In genomic region chr8:122442781-122443180, GRCm38 (mm10) we compare ENCODE assay signal across 8 mouse cellular contexts. TPM values are rescaled to one million over a fixed set of nuclear protein-coding genes. Genes with fewer than 3 reads are reported as not detected.
DNase-seq lines count a peak whose midpoint lies in the region; ATAC-seq and TF ChIP-seq lines count a peak whose summit lies in the region.

No protein-coding gene starts in this region.

- H3K9ac ChIP-seq in lung, embryonic 14.5 days, result peak overlapping the region; percentile 67
- H3K9ac ChIP-seq in embryonic facial prominence, embryonic 11.5 days (replicated peaks; ENCODE audit: low read length), result peak overlapping the region; percentile 59
- H3K9ac ChIP-seq in intestine, embryonic 15.5 days, result peak overlapping the region; percentile 66
- peak overlapping the region; percentile 84 for H3K9ac ChIP-seq in neural tube, embryonic 13.5 days

- peak overlapping the region; percentile 63; the same call in 1 of the 2 replicates for H3K27ac ChIP-seq in lung, embryonic 14.5 days (ENCODE audit: low read depth)
- H3K27ac ChIP-seq in embryonic facial prominence, embryonic 11.5 days (replicated peaks; ENCODE audit: low read depth, low read length), result peak overlapping the region; percentile 61; the same call in 1 of the 2 replicates
- H3K27ac ChIP-seq in intestine, embryonic 15.5 days, result peak overlapping the region; percentile 78
- peak overlapping the region; percentile 88 for H3K27ac ChIP-seq in neural tube, embryonic 13.5 days (replicated peaks)

- peak; percentile 3; the same call in 1 of the 2 replicates for ATAC-seq in lung, embryonic 14.5 days (ENCODE audit: insufficient read depth)
- ATAC-seq in embryonic facial prominence, embryonic 11.5 days (replicated peaks; ENCODE audit: insufficient number of reproducible peaks, low FRiP score, low TSS enrichment, low read depth), result peak; percentile 8; the same call in 1 of the 2 replicates
- ATAC-seq in intestine, embryonic 15.5 days, result peak; percentile 12
- peak; percentile 47; the same call in 1 of the 2 replicates for ATAC-seq in neural tube, embryonic 13.5 days (ENCODE audit: low read depth)

- WGBS in lung, embryonic 14.5 days, result 0% methylated on average over 12 of the region's 12 CpGs
- whole genome bisulfite sequencing in embryonic facial prominence, embryonic 11.5 days, result 2% methylated on average over 12 of the region's 12 CpGs
- under 1% methylated on average over 12 of the region's 12 CpGs for WGBS in intestine, embryonic 15.5 days
- under 1% methylated on average over 12 of the region's 12 CpGs for WGBS in neural tube, embryonic 13.5 days

- H3K27me3 ChIP-seq in lung, embryonic 14.5 days (ENCODE audit: insufficient read depth, low read length), result no peaks in the 10 kb centered on the region
- H3K27me3 ChIP-seq in embryonic facial prominence, embryonic 11.5 days (ENCODE audit: control insufficient read depth, insufficient read depth, low read length), result no peaks in the 10 kb centered on the region
- H3K27me3 ChIP-seq in intestine, embryonic 15.5 days (replicated peaks), result no peaks in the 10 kb centered on the region
- H3K27me3 ChIP-seq in neural tube, embryonic 13.5 days, result no peaks in the 10 kb centered on the region

- H3K9me3 ChIP-seq in lung, embryonic 14.5 days (ENCODE audit: low read depth, low read length), result no peaks in the 10 kb centered on the region
- no peaks in the 10 kb centered on the region for H3K9me3 ChIP-seq in embryonic facial prominence, embryonic 11.5 days (replicated peaks; ENCODE audit: control insufficient read depth, low read length)
- no peaks in the 10 kb centered on the region for H3K9me3 ChIP-seq in intestine, embryonic 15.5 days
- H3K9me3 ChIP-seq in neural tube, embryonic 13.5 days, result no peaks in the 10 kb centered on the region

- peaks cover 9% of the 10 kb centered on the region; the same call in 1 of the 2 replicates for H3K36me3 ChIP-seq in lung, embryonic 14.5 days (ENCODE audit: insufficient read depth)
- no peaks in the 10 kb centered on the region for H3K36me3 ChIP-seq in embryonic facial prominence, embryonic 11.5 days (replicated peaks; ENCODE audit: control insufficient read depth, insufficient read depth, low read depth, low read length)
- H3K36me3 ChIP-seq in intestine, embryonic 15.5 days, result peaks cover 11% of the 10 kb centered on the region; the same call in 1 of the 2 replicates
- H3K36me3 ChIP-seq in neural tube, embryonic 13.5 days, result peaks cover 21% of the 10 kb centered on the region

- peak overlapping the region; percentile 64 for H3K4me3 ChIP-seq in lung, embryonic 14.5 days (ENCODE audit: low read depth, low read length)
- H3K4me3 ChIP-seq in embryonic facial prominence, embryonic 11.5 days (ENCODE audit: low read depth, low read length), result peak overlapping the region; percentile 69
- peak overlapping the region; percentile 68 for H3K4me3 ChIP-seq in intestine, embryonic 15.5 days (replicated peaks)
- peak overlapping the region; percentile 65 for H3K4me3 ChIP-seq in neural tube, embryonic 13.5 days

- no peak for TF ChIP-seq CTCF in lung, embryonic 14.5 days (IDR thresholded peaks at IDR 0.05; ENCODE audit: low read depth)

- no peak for DNase-seq in lung, embryonic 14.5 days
- DNase-seq in lung, postnatal 4 days, result no peak
- DNase-seq in embryonic facial prominence, embryonic 11.5 days (ENCODE audit: low spot score), result no peak
- no peak for DNase-seq in spleen, adult 12 weeks (ENCODE audit: low spot score)
- no peak for DNase-seq in layer of hippocampus, adult 9-10 months (ENCODE audit: low spot score)
- no peak for DNase-seq in cerebellum, postnatal 4 days (ENCODE audit: low spot score in 2 of 2)

- H3K4me1 ChIP-seq in lung, embryonic 14.5 days (ENCODE audit: insufficient read depth), result peaks cover 10% of the 10 kb centered on the region; the same call in 1 of the 2 replicates
- H3K4me1 ChIP-seq in embryonic facial prominence, embryonic 11.5 days (ENCODE audit: control insufficient read depth, insufficient read depth, low read length), result no peaks in the 10 kb centered on the region
- peaks cover 26% of the 10 kb centered on the region for H3K4me1 ChIP-seq in intestine, embryonic 15.5 days (replicated peaks)
- H3K4me1 ChIP-seq in neural tube, embryonic 13.5 days (replicated peaks), result peaks cover 34% of the 10 kb centered on the region

- H3K4me2 ChIP-seq in lung, embryonic 14.5 days, result peak overlapping the region; percentile 98
- peak overlapping the region; percentile 93 for H3K4me2 ChIP-seq in embryonic facial prominence, embryonic 11.5 days (ENCODE audit: low read depth, low read length)
- peak overlapping the region; percentile 96 for H3K4me2 ChIP-seq in intestine, embryonic 15.5 days (replicated peaks)
- peak overlapping the region; percentile 90 for H3K4me2 ChIP-seq in neural tube, embryonic 13.5 days

RNA-seq across cellular contexts. Expression of gene Mvd, which starts 0.4 kb away (rescaled TPM):
- 27.1 and 29.5 TPM in 2 replicates for polyA plus RNA-seq in lung, embryonic 14.5 days (2014; fragmentation: Nextera tagmentation; extraction: Ambion mirVana)
- 41.0 and 42.2 TPM in 2 replicates for polyA plus RNA-seq in embryonic facial prominence, embryonic 11.5 days (2014; fragmentation: Nextera tagmentation; extraction: Ambion mirVana)
- polyA plus RNA-seq in intestine, embryonic 15.5 days (2015; fragmentation: Nextera tagmentation; extraction: Ambion mirVana), result 60.2 and 68.3 TPM in 2 replicates
- polyA plus RNA-seq in neural tube, embryonic 13.5 days (2015; fragmentation: Nextera tagmentation; extraction: Ambion mirVana), result 46.6 and 53.8 TPM in 2 replicates

RNA-seq across cellular contexts. Expression of gene Cyba, which starts 10.1 kb away (rescaled TPM):
- 165 and 175 TPM in 2 replicates for polyA plus RNA-seq in lung, embryonic 14.5 days (2014; fragmentation: Nextera tagmentation; extraction: Ambion mirVana)
- 62.2 and 63.5 TPM in 2 replicates for polyA plus RNA-seq in embryonic facial prominence, embryonic 11.5 days (2014; fragmentation: Nextera tagmentation; extraction: Ambion mirVana)
- 307 and 314 TPM in 2 replicates for polyA plus RNA-seq in intestine, embryonic 15.5 days (2015; fragmentation: Nextera tagmentation; extraction: Ambion mirVana)
- 46.6 and 51.4 TPM in 2 replicates for polyA plus RNA-seq in neural tube, embryonic 13.5 days (2015; fragmentation: Nextera tagmentation; extraction: Ambion mirVana)

RNA-seq across cellular contexts. Expression of gene Snai3, which starts 17.8 kb away (rescaled TPM):
- 0.87 and 1.3 TPM in 2 replicates for polyA plus RNA-seq in lung, embryonic 14.5 days (2014; fragmentation: Nextera tagmentation; extraction: Ambion mirVana)
- 0.17 and 0.34 TPM in 2 replicates for polyA plus RNA-seq in embryonic facial prominence, embryonic 11.5 days (2014; fragmentation: Nextera tagmentation; extraction: Ambion mirVana)
- 0.57 and 0.86 TPM in 2 replicates for polyA plus RNA-seq in intestine, embryonic 15.5 days (2015; fragmentation: Nextera tagmentation; extraction: Ambion mirVana)
- polyA plus RNA-seq in neural tube, embryonic 13.5 days (2015; fragmentation: Nextera tagmentation; extraction: Ambion mirVana), result 0.15 TPM in 1 of 2 replicates, not detected in the other

RNA-seq across cellular contexts. Expression of gene Il17c, which starts 21.0 kb away (rescaled TPM):
- polyA plus RNA-seq in lung, embryonic 14.5 days (2014; fragmentation: Nextera tagmentation; extraction: Ambion mirVana), result 0.27 TPM in 1 of 2 replicates, not detected in the other
- polyA plus RNA-seq in embryonic facial prominence, embryonic 11.5 days (2014; fragmentation: Nextera tagmentation; extraction: Ambion mirVana), result not detected in 2 replicates
- polyA plus RNA-seq in intestine, embryonic 15.5 days (2015; fragmentation: Nextera tagmentation; extraction: Ambion mirVana), result not detected in 2 replicates
- polyA plus RNA-seq in neural tube, embryonic 13.5 days (2015; fragmentation: Nextera tagmentation; extraction: Ambion mirVana), result not detected in 2 replicates

RNA-seq across cellular contexts. Expression of gene Rnf166, which starts 33.1 kb away (rescaled TPM):
- polyA plus RNA-seq in lung, embryonic 14.5 days (2014; fragmentation: Nextera tagmentation; extraction: Ambion mirVana), result 34.7 and 37.2 TPM in 2 replicates
- polyA plus RNA-seq in embryonic facial prominence, embryonic 11.5 days (2014; fragmentation: Nextera tagmentation; extraction: Ambion mirVana), result 26.6 and 27.4 TPM in 2 replicates
- 29.5 and 31.5 TPM in 2 replicates for polyA plus RNA-seq in intestine, embryonic 15.5 days (2015; fragmentation: Nextera tagmentation; extraction: Ambion mirVana)
- polyA plus RNA-seq in neural tube, embryonic 13.5 days (2015; fragmentation: Nextera tagmentation; extraction: Ambion mirVana), result 36.8 and 39.1 TPM in 2 replicates
